Mouse (Mus musculus): ENCODE measurements around the gene Prkcb.
A peak's percentile ranks its signal among the peaks of the same experiment; 100 is the strongest.

Prkcb gene

DNA sequence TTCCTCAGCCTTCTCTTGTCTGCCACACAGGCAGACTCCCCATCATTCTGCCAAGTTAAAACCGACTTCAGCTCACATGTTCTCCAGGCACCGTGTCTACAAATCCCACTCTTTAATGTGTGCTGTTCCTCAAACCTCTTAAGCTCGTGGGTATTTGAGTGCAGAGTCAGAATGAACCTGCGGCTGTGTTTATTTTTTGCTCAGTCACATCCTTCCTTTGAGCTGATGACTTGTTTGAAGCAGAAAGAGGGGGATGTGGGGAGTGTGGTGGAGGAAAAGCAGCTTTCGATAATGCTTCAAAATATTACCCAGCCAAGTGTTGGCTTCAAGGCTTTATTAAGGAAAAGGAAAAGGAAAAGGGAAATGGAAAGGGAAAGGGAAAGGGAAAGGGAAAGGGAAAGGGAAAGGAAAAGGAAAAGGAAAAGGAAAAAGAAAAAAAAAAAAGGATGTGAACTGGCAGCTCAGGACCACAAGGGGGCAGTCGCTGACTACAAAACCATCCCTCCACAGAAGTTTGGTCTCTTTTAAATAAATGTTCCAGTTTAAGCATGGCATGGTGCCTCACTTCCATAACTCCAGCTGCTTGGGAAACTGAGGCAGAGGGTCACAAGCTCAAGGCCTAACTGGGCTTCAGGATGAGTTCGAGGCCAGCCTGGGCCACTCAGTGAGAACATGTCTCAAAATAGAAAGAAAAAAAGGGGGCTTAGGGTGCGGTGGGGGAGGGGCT is 177.4 kb downstream of the Prkcb start:
- peak in 1 of 2 experiments; percentile 31 for DNase-seq (ENCODE audit: low spot score in 2 of 2)

DNA sequence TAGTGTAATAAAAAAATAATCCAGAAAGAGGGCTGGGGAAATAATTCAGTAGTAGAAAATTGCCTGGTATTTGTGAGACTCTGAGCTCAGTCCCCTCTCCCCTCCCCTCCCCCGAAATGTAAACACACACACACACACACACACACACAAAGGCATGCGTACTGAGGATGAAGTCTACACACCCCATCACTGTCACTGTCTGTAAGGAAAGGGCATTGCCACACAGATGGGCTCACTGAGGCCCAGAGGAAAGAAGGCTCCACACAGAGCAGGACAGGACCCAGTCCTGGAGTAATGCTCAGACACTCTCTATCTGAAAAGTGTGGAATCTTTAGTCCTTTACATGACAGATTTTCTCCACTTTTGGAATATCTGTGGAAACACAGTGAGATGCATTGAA is 178.2 kb downstream of the Prkcb start:
- DNase-seq (ENCODE audit: low spot score in 2 of 2) = no peak

DNA sequence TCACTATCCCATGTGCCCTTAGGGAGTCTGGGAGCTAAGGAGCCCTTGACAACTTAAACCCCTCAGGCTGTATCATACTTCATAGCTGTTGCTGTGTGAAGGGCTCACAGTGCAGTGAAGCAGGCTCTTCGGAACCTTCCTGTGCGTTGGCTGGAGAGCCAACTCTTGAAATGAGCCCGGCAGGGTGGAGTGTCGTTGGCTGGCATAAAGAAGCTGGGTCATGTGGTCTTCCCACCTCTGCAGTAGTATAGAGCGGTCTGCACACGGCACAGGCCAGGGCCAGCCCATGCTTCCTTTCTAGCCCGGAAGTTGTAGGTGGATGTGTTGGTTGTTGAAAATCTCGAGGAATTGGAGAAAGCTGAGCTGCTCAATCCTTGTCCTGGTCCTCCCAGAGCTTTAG is 179.3 kb downstream of the Prkcb start:
- no peak for DNase-seq (ENCODE audit: low spot score in 2 of 2)

DNA sequence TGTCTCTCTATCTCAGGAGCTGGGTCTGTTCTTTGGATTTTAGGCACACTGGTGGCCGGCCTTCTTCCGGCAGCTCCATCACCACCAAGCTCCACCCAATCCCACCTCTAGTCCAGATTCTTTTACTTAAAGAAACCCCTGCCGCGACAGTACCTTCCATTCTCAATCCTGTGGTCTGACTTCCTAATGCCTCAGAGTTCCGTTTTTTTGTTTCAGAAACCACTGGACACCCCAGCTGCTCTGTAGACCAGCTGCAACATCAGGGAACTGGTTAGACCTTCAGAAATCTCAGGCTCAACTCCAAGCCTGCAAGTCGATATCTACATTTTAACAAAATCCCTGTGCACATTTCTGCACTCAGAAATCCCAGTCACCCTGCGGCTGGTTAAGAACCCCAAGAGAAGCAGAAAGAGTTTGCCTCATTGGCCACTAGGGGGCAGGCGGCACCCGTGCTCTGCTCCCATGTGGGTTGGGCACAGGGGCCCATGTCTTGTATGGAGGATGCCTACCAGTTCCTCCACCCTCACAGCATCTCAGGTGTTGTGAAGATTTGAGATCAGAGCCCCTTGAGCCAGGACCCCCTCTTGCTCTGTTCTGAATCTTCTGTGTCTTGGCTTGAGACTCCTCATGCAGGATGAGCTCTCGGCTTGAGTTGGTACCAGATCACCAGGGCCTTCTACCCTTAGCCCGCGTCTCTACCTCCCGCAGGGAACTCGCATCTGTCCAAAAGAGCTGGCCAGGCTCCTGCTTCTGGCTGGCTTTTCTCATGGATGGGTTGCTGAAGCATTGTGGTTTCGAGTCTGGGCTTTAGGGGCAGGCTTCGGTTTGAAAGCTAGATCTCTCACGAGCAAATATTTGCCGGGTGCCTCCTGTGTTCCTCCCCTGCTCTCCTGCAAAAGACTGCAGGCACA is 182.1 kb downstream of the Prkcb start:
- peak; percentile 71 to 82 for DNase-seq (ENCODE audit: low spot score in 2 of 2)

DNA sequence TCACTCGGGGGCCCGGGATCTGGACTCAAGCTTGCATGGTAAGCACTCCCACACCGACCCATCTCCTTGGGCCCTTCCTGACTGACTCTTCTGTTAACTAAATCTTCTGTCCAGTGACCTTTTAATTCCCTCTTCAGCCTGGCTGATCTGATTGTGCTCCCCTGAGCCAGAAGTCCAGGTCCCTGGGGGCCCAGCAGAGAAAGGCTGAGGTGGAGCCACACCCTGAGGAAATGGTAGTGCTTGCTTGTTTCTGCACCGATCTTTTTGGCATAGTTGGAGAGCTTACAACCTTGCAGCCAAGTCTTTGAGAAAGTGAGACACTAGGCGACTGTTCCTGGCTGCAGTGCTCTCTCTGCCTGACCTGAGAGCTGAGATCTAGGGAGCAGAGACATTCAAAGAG is 183.7 kb downstream of the Prkcb start:
- no peak for DNase-seq (ENCODE audit: low spot score in 2 of 2)

DNA sequence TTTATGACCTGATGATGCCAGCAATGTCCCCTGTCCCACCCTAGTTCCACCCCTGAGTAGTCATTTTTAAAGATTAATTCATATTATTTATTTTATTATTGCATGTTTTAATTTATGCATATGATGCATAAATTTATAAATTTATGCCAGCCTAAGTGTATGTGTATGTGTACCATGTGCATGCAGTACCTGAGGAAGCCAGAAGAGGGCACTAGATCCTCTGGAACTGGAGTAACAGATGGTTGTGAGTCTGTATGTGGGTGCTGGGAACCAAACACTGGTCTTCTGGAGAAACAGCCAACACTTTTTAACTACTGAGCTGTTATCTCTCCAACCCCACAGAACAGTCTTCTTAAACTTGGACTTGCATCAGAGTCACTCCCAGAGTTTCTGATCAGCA is 186.5 kb downstream of the Prkcb start:
- DNase-seq (ENCODE audit: low spot score in 2 of 2) = no peak

DNA sequence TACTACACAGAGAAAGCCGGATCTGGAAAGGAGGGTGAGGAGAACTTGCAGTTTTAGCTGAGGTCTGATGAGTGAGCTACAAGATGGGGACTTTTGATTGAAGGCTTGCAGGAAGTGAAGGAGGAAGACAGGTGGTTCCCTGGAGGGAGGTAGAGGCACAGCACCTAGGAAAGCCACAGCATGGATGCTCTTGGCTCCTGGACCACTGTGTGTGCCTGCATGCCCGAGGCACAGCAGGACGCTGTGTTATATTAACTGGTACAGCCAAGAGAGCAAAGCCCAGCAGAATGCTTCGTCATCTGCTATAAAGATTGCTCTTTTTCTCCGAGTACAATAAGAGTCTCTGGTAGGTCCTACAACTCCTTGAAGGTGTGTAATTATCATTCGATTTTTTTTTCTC is 188.1 kb downstream of the Prkcb start:
- DNase-seq (ENCODE audit: low spot score in 2 of 2) = no peak

DNA sequence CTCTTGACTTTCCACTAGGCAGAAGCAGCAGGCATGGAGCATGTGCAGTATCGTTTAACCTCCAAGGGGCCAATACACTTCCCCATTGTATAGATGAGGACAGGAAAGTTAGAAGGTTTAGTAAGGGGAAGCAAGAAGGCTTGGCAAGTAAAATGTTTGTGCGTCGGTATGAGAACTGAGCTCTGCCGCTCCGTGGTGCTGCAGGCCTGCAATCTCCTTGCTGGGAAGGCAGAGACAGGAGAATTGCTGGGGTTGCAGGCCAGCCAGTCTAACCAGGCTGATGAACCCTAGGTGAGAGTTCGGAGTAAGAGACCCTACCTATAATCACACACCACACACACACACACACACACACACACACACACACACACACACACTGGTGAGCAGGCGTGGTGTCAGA is 188.6 kb downstream of the Prkcb start:
- DNase-seq (ENCODE audit: low spot score in 2 of 2) = no peak

DNA sequence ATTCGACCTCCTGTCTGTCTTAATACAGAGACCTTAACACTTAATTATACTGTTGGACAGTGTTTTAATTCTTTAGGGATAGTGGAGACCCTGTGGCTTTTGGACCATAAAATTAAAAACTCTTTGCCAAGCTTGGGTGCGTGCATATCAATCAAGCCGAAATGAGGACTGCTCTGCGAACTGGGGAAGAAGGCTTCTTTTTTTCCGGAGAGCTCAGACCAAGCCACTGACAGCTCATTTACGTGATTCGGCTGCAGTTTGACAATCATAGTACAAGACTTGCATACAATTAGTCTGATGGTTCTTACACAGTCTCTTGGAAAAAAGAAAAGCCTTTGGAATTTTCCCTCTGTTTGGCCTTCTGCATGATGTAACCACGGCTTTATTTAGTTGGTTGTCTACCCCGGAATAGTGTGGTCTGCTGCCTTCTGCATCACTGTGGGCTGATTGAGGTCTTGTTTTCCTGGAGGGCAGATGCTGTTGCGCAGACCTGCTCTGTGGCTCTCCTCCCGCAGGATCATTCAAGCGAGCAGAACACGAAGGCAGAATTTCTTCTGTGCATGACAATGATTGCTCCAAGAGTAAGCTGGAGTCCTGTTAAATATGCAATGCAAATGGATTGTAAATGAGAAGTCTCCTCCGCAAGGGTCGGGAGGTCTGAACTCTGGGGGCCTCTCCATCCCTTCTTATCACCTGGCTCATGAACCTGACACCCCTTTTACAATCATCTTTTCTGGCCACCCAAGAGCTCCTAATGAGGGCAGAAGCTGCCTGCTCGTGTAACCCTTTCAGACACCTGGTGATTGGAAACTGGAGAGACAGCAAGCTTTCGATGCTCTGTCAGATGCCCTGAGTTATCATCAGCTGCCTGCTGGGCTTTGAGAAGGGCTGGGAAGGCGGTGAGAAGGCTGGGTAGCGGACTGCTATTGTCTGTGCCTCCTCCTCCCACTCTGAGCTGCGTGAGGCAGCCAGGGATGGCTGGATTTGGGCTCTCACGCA is 189.3 kb downstream of the Prkcb start:
- peak in 1 of 2 experiments; percentile 30 for DNase-seq (ENCODE audit: low spot score in 2 of 2)

DNA sequence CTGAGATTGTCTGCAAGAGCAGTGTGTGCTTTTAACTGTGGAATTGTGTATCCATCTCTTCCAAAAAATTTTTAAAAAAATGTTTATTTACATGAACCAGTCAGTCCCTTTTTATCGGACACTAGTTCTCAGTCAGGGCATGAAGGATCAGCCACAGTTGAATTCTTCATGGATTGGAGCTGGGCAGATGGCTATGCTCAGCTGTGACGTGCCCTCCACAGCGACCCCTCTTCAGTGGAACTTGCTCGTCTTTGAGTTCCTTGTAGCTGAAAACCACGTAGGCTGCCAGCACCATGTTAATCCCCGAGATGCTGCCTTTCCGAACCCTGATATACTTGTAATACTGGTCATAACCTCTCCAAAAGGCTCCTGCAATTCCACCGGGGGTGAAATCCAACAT is 195.4 kb downstream of the Prkcb start:
- no peak for DNase-seq (ENCODE audit: low spot score in 2 of 2)

DNA sequence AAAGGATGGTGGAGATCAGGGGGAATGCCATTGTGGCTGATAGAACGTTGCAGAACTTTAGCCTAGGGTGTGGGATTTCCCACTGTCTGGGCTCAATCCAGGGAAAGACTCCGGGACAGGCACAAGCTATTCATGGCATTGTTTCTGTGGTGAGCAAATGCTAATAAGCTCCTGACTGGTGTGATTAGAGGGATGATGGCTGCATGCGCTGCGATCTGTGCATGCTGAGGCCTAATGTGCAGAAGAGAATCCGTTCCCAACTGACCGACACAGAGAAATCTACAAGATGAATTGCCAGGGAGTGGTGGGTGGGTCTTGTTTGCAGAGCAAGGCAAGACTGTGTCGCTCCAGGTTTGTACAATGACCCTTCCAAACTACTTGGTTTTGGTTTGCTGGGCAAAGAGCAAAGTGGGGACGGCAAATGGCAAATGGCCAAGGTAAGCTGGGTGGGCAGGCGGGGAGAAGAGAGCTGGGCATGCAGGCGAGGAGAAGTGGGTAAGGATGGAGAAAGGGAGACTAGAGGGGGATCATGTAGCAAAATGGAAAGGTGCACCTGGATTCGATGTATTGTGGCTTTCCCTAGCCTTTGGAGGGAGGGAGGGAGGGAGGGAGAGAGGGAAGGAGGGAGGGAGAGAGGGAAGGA is 199.5 kb downstream of the Prkcb start:
- no peak for DNase-seq (ENCODE audit: low spot score in 2 of 2)

DNA sequence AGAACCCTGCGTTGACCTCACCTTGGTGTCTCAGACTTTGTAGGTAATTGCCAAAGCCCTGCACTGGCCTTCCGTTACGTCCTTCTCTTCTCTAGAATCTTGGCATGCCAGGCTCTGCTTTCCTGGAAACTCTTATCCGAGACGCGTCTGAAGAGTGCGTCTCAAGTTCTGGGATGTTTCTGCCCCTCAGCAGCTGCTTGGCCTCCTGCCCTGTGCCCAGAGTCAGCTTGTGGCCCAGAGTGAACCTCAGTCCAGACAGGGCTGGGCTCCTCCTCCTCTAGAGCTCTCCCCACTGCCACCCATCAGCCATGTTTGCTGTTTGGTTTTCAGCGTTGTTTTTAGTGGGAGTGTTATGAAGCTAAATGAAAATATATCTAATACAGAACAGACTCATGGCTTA is 203.5 kb downstream of the Prkcb start:
- no peak for DNase-seq (ENCODE audit: low spot score in 2 of 2)

DNA sequence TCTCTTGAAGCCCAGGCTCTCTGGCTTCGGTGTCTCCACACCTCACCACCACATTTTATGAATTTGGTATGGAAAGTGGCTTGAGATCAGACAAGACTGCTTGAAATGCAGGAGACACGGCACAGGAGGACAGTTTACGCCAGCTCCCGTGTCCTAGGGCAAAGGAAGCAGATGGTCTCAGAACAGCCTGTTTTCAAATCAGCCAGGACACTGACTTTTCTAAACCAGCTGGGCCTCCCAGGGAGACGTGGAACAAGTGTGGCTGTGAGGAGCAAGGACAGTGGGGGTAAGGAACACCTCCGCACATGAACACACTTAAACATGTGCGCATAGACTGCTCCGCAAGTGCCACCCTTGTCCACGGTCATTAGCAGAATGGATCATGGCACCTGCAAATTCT is 204.4 kb downstream of the Prkcb start:
- DNase-seq (ENCODE audit: low spot score in 2 of 2) = no peak

DNA sequence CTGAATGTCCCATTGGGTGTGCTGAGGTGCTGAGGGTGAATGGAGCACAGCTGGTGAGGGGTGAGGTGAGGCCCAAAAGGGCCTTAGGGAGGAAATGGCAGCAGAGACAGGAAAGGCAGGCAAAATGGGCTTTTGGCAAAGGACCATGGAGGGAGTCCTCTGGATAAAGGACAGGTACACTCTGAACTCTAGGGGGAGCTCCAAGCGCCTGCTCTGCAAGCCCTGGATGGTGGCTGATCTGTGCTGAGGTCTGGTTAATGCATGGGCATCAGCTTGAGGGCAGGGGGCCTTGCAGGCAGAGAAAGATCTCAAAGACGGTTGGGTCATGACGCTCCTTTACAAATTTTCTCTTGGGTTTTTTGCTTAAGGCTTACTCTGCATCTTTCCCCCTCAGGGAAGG is 205.5 kb downstream of the Prkcb start:
- DNase-seq (ENCODE audit: low spot score in 2 of 2) = peak in 1 of 2 experiments; percentile 24

DNA sequence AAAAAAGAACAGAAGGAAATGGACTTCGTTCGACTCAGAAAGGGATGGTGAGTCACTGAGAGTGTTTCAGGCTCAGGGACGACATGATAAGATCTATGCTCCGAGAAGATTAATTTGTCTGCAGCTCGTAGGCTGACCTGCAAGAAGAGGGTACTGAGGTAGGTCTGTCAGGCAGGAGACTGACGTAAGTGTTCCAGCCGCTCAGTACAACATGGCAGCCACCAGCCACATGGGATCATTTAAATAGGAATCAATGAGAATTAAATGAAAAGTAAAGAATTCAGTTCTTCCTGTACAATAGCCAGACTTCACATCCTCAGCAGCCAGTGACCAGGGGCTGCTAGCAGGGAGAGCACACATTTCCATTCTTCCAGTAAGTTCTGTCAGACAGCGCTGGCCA is 209.0 kb downstream of the Prkcb start:
- DNase-seq (ENCODE audit: low spot score in 2 of 2) = no peak

DNA sequence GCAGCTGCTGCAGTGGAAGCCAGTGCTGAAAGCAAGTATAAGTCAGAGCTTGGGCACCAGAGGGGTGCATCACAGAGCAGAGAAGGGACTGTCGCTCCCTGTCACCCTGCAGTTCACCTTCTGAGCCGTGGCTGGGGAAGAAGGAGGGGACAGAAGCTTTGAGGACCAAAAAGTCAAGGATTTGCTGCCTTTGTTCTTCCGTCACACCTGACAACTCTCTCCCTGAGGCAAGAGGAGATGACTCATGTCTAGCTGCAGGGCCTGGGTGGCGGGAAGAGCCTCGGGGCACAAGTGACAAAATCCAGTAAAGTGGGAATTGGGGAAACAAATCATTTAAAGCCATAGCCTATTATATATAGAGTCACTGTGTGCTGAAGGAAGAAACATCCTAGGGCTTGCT is 209.9 kb downstream of the Prkcb start:
- no peak for DNase-seq (ENCODE audit: low spot score in 2 of 2)

DNA sequence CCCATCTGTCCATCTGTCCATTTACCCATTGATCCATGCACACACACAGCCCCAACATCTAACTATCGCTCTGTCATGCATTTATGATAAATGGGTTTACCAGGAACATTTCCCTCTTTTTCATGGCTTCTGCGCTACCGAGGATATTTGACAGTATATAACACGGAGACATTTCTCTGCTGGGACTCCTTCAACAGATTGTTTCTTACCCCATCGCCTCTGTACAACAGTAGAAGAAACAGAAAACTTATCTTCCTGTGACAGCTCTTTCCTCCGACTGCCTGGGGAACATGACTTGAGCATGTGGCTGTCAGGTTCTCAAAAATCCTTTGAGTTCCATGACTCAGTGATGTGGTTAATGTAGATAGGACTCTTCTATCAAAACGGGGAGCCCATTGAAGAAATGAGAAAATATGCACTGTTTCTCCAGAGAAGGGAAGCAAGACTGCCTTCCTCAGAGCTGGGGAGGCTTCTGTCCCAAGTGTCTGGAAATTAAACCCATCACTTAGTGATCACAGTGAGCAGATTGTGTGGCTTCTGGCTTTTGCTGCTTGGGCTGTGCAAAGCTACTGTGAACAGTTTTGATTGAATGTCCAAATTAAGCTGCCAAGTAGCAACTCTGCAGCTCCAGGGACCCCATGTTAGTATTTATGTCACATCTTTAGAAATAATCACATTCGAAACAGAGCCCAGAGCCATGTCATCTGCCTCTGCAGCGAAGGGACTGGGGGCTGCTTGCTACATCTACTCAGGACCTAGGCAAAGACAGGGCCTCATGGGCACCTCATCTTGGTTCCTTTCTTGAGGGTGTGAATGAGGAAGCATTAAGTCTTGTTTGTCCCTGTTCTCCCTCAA is 211.4 kb downstream of the Prkcb start:
- DNase-seq (ENCODE audit: low spot score in 2 of 2) = no peak

DNA sequence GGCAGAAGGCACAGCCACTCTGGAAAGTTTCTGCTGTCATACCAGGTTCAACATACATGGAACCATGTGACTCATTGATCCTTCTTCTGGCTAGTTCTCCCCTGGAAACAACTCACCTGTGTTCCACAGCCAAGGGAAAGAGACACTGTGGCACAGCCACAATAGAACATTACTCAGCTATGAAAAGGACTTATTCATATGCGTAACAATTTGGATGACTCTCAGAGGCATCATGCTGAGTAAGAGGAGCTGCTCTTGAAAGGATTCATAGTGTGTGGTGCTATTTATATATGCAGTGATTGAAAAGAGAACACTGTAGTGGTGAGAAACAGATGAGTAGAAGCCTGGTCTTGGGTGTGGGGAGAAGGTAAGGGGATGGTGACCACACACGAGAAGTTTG is 217.9 kb downstream of the Prkcb start:
- no peak for DNase-seq (ENCODE audit: low spot score in 2 of 2)

DNA sequence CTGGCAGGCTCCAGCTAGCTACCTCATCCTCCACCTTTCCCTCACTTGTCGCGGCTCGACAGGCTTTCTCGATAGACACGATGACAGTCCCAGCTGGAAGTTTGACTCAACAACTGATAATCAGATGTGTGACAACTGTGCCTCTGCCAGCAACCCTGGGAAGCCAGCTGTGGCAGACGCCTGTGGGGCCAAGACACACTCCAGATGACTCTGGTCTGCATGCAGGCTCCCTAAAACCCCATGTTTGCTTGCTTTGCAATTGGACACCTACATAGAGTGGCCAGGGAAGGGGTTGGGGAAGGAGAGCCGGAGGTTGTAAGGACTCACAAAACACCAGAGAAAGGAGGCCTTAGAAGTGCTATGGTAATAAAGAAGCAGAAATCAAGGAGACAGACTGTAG is 221.4 kb downstream of the Prkcb start:
- DNase-seq (ENCODE audit: low spot score in 2 of 2) = no peak

DNA sequence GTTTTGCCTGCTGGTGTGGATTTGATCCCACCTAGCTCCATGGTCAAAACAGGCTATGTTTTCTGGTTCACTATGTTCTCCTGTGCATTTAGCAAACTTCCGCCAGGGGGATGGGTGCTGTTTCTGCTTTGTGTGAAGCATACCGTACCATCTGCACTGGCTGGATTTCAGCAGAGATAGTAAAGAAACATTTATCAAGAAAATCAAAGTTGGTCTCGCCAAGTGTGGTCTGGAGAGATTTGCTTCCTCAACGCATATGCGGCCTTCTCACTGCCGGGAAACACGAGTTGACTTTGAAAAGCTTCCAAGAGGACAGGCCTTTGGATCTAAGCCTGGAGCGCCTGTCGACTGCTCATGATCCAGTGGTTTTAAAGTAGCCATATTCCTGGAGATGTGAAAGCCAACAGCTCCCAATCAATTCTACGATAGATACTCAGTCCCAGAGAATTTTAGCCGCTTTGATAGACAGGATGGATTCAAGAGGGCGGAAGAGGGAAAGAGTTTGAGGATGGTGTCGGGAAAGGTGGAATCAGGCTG is 223.9 kb downstream of the Prkcb start:
- DNase-seq (ENCODE audit: low spot score in 2 of 2) = peak; percentile 27 to 42

Measured in right cerebral cortex, adult 2 months (tissue).